Mouse (Mus musculus) lung, postnatal 0 days (tissue): ENCODE results near the gene Sidt1.

ENCODE experiments used
- CTCF ChIP-seq: IDR thresholded peaks from 2 replicates; pipeline ENCODE4 v1.5.1; 2016; ENCODE audit warnings: antibody characterized with exemption, mild to moderate bottlenecking
- EP300 ChIP-seq: IDR thresholded peaks from 2 replicates; pipeline ENCODE4 v1.6.1; 2016; ENCODE audit warnings: antibody characterized with exemption, mild to moderate bottlenecking, control low read depth

DNA sequence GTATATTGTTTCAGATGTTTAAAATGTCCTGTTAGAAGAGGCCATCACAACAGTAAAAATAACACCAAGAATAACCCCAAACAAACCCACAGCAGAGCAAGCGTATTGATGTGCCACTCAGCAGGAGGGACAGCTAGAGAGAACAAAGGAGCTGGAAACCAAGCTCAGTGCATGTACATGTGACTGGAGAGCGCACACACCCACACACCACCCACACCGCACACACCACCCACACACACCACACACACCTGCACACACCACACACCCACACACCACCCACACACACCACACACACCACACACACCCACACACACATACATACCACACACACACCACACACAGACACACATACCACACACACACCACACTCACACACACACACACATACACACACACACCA lies 12.8 kb downstream of the Sidt1 start:
- TF ChIP-seq EP300: no peak
- no peak for TF ChIP-seq CTCF
